Mouse (Mus musculus): ENCODE results near the gene Hnrnpab.

- TF ChIP-seq POLR2A (IDR thresholded peaks at IDR 0.05; ENCODE audit: extremely low read depth, insufficient read depth, low read length): peak; percentile 45; the same call in 1 of the 2 replicates
- TF ChIP-seq CTCF (IDR thresholded peaks at IDR 0.05; ENCODE audit: low read depth, low read length): no peak
These were observed 823 bp downstream of the Hnrnpab start for GRCm38 (mm10) chr11:51605602-51606446.
